In genomic region chr7:74043562-74044138, GRCm38 (mm10) we compare ENCODE assay signal across 9 mouse cellular contexts. TPM values are rescaled to one million over a fixed set of nuclear protein-coding genes. Genes with fewer than 3 reads are reported as not detected.
DNase-seq lines count a peak whose midpoint lies in the region; ATAC-seq and TF ChIP-seq lines count a peak whose summit lies in the region.
"Had no signal": no experiment of that assay in that cellular context is flagged by ENCODE, and none has a peak within 500 bp of the region (broad histone marks: within the 10 kb centered on the region; RNA-seq: fewer than 3 reads in every experiment).

No protein-coding gene starts in this region.

- H3K4me3 ChIP-seq in heart, embryonic 15.5 days = no peak overlapping the region
- no peak overlapping the region for H3K4me3 ChIP-seq in kidney, postnatal 0 days (replicated peaks; ENCODE audit: low read depth, low read length)

- H3K9ac ChIP-seq in heart, embryonic 15.5 days = no peak overlapping the region
- H3K9ac ChIP-seq in kidney, postnatal 0 days (ENCODE audit: low read depth, low read length) = no peak overlapping the region

- TF ChIP-seq CTCF in kidney, postnatal 0 days (IDR thresholded peaks at IDR 0.05; ENCODE audit: low read depth) = no peak; the same call in 1 of the 2 replicates

- no peaks in the 10 kb centered on the region for H3K9me3 ChIP-seq in heart, embryonic 15.5 days (replicated peaks)
- no peaks in the 10 kb centered on the region for H3K9me3 ChIP-seq in kidney, postnatal 0 days (replicated peaks; ENCODE audit: low read length)

- no peaks in the 10 kb centered on the region for H3K36me3 ChIP-seq in heart, embryonic 15.5 days
- H3K36me3 ChIP-seq in kidney, postnatal 0 days (ENCODE audit: insufficient read depth, low read length) = no peaks in the 10 kb centered on the region

- WGBS in heart, embryonic 15.5 days = 45% methylated on average over 13 of the region's 13 CpGs
- WGBS in kidney, postnatal 0 days = 27% methylated on average over 13 of the region's 13 CpGs

- no peaks in the 10 kb centered on the region for H3K27me3 ChIP-seq in heart, embryonic 15.5 days
- no peaks in the 10 kb centered on the region for H3K27me3 ChIP-seq in kidney, postnatal 0 days (ENCODE audit: insufficient read depth, low read length)

- peak overlapping the region; percentile 17; the same call in 1 of the 2 replicates for H3K4me2 ChIP-seq in heart, embryonic 15.5 days
- no peak overlapping the region for H3K4me2 ChIP-seq in kidney, postnatal 0 days (ENCODE audit: low read length)

- DNase-seq in cerebellum, postnatal 10 days = peak; percentile 26
- no peak for DNase-seq in cerebellum, postnatal 4 days (ENCODE audit: low spot score in 2 of 2)
- peak; percentile 39 for DNase-seq in 3T3-L1 (ENCODE audit: low read depth, low spot score)
- DNase-seq in kidney, postnatal 0 days (ENCODE audit: low spot score) = peak; percentile 86
- DNase-seq in right cerebral cortex, postnatal 14 days = no peak
- no peak for DNase-seq in cerebellum, adult 11 months
- DNase-seq in right cerebral cortex, postnatal 36 days (ENCODE audit: low spot score in 2 of 2) = no peak

- ATAC-seq in heart, embryonic 15.5 days (replicated peaks; ENCODE audit: insufficient number of reproducible peaks, insufficient read depth, low FRiP score, low read depth) = no peak
- peak; percentile 33; the same call in 1 of the 2 replicates for ATAC-seq in kidney, postnatal 0 days (replicated peaks; ENCODE audit: low FRiP score, low read depth)
- ATAC-seq: inflammation-experienced regulatory T-cells, adult 6 months had no signal

- no peak overlapping the region for H3K27ac ChIP-seq in heart, embryonic 15.5 days
- H3K27ac ChIP-seq in kidney, postnatal 0 days = no peak overlapping the region

- no peaks in the 10 kb centered on the region for H3K4me1 ChIP-seq in heart, embryonic 15.5 days (replicated peaks)
- H3K4me1 ChIP-seq in kidney, postnatal 0 days (replicated peaks; ENCODE audit: insufficient read depth, low read length) = peaks cover 11% of the 10 kb centered on the region; the same call in 1 of the 2 replicates

RNA-seq across cellular contexts. Expression of gene St8sia2, which starts 30.2 kb away (rescaled TPM):
- polyA plus RNA-seq in heart, embryonic 15.5 days (2015; fragmentation: Nextera tagmentation; extraction: Ambion mirVana) = 1.4 and 3.5 TPM in 2 replicates
- 5.0 and 5.1 TPM in 2 replicates for polyA plus RNA-seq in kidney, postnatal 0 days (2015; fragmentation: Nextera tagmentation; extraction: Ambion mirVana)
- polyA plus RNA-seq: inflammation-experienced regulatory T-cells, adult 6 months had no signal

Comparison
In these comparisons a context has a peak if more than half of its experiments do, and no peak if none do; other contexts are left out.
1. DNase-seq: peak in cerebellum, postnatal 10 days (2 of 2), 3T3-L1 (single experiment) and kidney, postnatal 0 days (single experiment); none in cerebellum, postnatal 4 days (0 of 2), right cerebral cortex, postnatal 14 days (single experiment), cerebellum, adult 11 months (single experiment) and right cerebral cortex, postnatal 36 days (0 of 2).